Mouse (Mus musculus) kidney, postnatal 25 days (tissue): Measurements from ENCODE around the gene A4galt.
A peak's percentile ranks its signal among the peaks of the same experiment; 100 is the strongest.

Experiments used
- DNase-seq, 2 experiments: peaks; one replicate each; pipeline ENCODE4 v3.0.0; 2021; ENCODE audit warnings: mixed read lengths in 2 of 2

A4galt gene

DNA sequence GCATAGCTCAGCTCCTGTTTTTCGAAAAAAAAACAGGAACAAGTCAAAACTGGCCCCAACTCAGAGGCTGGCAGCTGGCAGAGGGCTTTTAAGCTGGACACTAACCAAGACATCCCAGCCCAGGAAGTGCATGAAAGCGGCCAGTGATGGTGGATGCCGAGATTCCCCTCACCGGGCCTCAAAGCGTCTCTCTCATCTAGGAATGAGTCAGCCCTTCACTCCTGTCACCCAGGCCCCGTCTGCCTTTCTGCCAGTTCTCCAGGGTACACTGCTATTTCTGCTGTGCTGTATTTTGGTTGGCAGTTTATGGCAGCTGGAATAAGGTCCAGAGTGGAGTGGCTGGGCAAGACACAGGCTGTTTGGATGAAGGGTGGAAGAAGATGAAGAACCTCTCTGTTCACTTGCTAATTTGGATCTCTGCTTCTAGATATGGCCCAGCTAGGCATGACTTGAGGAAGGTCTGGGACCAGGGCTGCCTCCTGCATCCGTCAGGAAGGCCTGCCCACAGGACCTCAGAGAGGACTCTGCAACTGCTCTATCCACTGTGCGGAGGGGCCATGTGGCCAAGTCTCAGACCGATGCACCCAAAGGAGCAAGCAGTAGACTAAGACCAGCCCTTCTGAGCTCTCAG lies 27.3 kb downstream of the A4galt start:
- DNase-seq: peak; percentile 28 to 57

DNA sequence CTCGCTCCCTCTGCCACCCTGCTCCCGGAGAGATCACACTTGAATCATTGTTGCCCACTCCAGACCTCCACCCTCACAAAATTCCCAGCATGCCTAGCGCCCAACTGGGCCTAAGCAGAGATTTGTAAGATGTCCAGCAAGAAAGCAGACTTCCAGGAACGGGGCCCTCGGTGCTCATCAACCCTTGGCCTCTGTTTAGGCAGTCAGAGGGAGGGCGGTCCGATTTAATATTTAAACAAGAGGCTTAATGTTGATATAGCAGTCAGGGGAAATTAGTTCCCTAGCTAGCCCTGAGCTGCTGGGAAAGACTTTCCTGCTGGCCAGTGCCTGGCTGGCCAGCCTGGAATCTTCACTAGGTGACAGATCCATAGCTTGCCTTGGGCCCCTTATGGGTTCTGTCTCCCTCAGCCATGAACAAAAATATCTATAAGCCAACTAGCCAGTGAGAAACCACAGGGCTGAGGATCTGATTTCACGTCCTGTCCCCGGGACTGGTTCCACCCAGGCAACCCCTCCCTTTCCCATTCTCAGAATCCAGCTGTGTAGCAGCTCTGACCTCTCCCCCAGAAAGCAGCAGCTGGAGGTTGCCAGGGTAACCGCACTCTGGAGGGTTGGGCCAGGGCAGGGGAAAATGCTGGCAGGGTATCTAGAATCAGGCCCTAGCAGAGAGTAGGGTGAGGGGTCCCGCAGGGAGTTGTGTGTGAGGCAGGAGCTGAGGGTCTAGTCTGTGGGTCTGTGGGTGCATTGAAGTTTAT lies 28.2 kb downstream of the A4galt start:
- DNase-seq: peak; percentile 74 to 90

DNA sequence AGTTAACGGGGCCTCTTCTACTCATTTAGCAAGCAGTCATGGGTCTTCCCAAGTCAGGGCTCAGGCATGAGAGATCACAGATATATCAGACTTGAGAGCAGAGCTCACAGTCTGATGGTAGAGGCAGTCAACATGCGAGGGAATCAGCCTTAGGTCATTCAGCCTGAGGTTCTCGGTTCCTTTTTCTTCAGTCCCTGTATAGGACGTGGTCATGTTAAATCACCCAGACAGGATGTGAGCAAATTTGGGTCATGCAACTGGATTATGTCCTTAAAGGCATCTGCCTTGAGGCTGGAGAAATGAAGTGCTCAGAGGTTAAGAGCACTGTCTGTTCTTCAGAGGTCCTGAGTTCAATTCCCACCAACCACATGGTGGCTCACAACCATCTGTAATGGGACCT lies 29.9 kb downstream of the A4galt start:
- no peak for DNase-seq

DNA sequence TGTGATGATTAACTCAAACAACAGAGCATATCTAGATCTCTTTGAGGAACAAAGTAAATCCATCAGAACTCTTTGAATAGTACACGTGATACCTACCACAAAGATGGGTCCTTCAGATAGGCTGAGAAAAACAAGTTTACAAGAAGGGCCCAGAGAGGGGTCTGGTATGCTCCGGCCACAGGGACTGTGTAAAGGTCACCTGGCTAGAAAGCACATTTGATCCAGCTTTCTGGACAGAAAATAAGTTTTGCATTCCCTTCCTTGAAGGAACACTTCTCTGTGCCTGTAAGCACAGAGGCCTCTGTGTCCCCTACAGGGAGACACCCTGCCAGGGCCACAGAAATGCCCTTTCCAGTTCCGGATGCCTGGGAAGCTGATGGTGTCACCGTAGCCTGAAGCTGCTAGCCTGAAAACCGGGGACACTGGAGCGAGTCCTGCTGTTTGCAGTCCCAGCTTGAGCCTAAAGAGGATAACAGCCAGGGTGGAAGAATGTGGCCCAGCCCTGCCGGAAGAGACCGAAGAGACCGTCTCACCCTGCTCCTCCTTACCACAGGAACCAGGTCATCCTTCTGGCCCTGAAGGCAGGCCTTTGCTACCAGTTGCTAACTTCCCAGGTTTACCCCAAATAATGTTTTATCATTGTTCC lies 31.1 kb downstream of the A4galt start:
- DNase-seq: no peak

DNA sequence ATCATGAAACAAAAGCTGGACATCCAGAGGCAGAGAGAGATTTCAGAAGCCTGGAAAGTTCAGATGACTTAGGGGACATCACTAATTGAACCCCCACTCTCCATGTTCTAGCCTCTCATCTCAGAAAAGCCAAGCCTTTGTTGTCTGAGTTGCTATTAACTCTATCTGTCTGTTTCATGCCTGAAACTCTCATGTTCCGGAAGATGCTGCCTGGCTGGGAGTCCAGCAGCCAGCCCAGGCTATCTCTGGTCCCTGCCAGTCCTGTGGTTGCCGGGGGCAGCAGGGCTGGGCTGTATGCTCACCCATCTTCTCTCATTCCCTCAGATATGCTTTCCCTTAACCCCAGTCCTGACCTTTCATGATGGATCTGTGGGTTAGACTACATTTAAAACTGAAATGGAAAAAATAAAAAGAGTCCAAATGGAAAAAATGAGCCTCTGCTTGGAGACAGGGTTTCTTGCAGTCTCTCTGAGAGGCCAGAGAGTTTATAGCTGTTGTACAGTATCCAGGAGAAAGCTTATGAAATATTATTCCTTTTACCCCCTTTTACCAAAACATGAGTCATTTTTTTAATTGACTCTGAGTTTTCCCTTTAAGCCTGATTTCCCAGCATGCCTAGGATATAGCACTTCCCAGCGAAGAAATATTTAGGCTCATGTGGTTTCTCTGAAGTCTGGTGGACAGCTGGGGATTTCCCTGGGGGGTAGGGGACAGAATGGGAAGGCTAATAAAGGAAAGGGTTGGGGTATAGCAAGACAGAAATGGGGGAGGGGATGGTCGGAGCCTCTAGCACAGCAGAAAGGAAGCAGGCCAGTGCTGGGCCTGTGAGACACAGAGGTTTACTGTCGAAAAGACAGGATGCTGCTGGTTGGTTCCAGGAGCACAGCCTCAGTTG lies 36.0 kb downstream of the A4galt start:
- DNase-seq: no peak

DNA sequence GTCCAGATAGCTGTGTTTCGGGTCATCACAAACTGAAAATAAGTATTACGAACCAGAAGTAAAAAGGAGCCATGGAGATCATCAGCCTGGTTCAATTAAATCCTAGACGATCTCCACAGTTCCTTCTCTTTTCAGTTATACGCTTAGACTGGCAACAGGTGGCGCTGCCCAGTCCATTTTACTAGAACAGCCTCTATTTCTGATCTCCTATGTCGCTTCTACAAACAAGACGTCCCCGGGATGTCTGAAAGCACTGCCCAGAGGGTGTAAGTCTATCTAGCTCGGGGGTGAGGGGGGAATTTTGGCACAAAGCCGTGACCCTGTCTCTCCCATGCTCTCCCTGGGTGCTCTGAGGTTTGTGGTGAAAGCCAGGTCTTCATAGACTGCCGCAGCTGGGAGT lies 41.3 kb downstream of the A4galt start:
- peak; percentile 76 to 85 for DNase-seq

DNA sequence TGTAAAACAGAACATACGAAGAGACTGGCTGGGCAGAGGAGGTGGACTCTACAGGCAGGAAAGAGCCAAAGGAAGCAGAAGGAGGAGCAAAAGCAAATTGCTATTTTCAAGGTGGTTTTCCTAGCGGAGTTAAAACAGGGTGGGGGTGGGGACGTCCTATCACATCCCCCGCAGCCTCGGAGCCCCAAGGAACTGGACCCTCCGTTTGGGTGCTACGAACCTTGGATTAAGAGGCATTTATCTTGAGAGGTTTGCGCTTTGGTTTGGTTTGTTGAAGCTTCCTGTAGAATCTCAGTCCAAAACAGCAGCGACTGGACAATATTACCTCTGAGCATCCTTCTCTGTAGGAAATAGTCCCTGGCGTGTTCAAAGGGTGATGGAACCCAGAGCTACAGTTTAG lies 41.9 kb downstream of the A4galt start:
- no peak for DNase-seq

DNA sequence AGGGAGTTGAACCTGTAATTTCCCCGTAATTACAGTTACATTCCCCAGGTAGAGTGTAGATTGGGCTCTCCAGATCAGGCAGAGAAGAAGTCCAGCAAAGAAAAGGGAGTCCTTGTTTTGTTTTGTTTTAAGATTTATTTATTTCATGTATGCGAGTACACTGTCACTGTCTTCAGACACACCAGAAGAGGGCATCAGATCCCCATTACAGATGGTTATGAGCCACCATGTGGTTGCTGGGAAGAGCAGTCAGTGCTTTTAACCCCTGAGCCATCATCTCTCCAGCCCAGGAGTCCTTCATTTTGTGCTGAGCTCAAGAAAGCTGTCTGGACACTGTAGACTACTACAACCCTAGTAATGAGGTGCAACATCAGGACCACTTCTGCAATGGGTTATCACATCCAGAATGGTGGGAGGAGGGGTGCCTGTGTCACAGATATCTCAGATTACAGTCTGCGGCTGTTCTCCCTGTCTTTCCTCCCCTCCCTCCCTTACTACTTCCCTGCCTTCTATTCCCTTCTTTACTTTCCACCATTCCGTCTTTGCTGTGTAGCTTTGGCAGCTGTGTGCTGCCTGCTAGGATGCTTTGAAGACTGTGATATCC lies 42.4 kb downstream of the A4galt start:
- DNase-seq: peak in 1 of 2 experiments; percentile 11

DNA sequence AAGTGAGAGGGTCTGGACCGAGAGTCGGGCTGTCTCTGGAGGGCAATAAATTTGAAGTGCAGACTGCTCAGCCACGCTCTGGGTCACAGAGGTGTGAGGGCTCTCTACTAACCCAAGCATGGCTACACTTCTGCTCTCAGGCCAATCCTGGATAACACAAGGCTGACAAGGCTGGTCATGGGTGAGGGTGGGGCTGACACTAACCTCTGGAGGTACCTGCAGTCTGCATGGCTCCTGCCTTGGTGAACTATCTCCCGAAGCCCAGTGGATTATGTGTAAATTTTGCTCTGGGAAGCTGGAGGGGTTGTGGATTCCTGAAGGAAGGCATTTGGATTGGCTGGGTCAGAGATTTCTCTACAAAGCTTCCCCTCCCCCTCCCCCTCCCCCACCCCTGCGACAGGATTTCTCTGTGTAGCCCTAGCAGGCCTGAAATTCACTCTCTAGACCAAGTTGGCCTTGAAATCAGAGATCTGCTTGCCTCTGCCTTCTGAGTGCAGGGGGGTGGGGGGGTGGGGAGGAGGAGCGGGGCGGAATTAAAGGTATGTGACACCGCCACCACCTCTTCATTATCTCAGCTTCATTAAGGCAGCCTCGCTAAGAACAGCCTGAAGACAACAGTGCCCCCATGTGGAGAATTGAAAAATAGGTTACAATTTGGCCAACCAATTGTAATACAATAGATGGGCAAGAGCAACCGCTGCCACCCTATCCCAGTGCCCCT lies 46.7 kb downstream of the A4galt start:
- DNase-seq: peak; percentile 49 to 75

DNA sequence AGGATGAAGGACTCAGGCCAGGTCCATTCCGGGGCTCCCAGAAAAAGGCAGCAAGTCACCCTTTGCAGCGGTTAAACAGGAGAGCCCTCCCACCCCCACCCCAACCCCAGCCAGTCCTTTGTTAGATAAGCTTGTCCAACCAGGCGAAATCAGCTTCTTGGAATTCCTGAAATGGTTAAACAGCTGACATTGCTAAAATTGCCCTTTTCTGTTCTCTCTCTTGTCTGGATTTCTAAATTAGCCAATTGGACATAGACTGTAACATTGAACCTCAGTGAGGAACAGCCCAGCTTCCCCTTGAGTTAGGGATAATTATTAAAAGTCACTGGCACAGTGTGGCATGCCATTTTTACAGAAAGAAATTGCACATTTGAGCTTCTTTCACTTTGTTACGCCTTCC lies 49.2 kb downstream of the A4galt start:
- DNase-seq: no peak

DNA sequence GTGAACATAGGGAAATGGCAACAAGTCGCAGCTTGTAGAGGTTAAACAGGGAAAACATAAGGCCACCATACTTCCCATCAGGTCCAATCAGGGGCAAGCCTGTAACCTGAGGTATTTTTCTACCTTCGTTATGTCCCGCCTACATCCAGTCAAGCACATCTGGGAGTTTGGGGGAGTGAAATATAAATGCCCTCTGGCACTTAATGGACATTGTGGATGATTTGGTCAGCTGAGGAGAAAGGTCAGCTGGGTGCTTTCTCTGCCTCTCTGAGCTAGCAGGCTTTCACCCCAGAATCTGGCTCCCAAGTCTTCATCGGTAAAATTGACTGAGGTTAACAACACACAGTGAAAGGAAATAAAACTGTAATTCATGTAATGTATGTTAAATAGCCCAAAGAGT lies 58.2 kb downstream of the A4galt start:
- DNase-seq: no peak

DNA sequence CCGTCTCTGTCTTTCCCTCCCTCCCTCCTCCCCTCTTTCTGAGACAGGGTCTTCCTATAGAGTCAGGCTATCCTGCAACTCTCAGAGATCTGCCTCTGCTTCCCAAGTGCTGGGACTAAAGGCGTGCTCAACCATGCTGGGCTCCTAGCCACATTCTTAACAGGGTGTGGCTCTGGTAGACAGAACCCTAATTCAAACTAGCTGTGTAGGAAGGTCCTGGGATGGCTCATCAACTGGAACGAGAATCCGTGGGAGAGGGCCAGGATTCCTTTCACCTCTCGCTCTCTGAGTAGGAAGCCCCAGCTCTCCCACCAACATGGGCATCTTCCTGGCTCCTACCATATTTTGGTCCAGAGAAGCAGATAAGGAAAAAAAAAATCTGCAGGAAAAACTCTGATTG lies 69.2 kb downstream of the A4galt start:
- DNase-seq: no peak

DNA sequence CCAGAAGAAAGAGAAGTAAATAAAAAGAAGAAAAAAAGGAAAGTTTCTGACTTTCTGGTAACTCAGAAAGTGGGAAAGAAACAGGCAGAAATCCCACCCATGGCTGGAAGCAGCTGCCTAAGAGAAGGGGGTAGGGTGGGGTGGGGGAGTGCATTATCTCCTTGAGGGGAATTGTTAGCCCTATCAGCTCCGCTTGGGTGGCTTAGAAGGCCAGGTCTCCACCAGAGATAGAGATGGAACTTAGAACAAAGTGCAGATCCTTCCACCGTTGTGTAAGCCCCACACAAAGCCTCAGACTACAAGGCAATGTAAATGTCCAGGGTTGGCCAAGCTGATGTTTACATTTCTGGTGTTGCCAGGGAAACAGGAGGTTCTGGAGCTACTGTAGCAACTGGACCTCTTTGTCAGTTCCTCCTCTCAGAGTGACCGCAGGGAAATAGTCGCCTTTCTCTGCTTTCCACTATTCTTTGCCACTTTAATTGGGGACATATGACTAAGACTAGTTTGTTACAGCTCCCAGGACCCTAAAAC lies 69.7 kb downstream of the A4galt start:
- no peak for DNase-seq

DNA sequence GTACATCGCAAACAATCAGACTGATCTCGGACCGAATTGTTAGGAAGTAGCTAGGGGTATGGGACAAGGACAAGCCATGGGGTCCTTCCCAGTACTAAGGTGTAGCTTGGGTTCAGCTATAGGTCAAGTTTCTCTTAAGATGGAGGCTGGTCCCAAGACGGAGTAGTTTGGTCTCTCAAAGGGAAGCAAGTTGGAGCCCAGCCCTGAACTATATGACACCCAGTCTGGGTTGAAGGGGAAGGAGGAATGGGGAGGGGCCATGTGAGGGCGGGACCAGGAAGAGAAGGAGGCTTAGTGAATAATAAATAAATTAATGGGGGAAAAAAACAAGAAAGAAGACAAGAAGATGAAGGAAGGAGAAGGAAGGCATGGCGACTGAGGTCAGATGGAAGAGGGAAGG lies 71.6 kb downstream of the A4galt start:
- DNase-seq: no peak
